Mouse (Mus musculus): ENCODE results near the gene Acoxl. TPM values are rescaled to one million over a fixed set of nuclear protein-coding genes. Genes with fewer than 3 reads are reported as not detected.

Gene Acoxl
- polyA plus RNA-seq, 1 experiment = 1.7 TPM

- H3K4me1 ChIP-seq (replicated peaks; ENCODE audit: control insufficient read depth, insufficient read depth, low read length) = peaks cover 8% of the 10 kb centered on the region
- TF ChIP-seq CTCF (IDR thresholded peaks at IDR 0.05; ENCODE audit: borderline replicate concordance, control insufficient read depth, extremely low read depth, insufficient read depth, low read length, poor library complexity) (no peak), POLR2A (IDR thresholded peaks at IDR 0.05; ENCODE audit: control insufficient read depth, extremely low read depth, insufficient read depth, low read length, poor library complexity) (no peak)
- 98% methylated on average over 5 of the region's 5 CpGs for WGBS
- H3K27ac ChIP-seq (ENCODE audit: control insufficient read depth, insufficient read depth, low read length) = no peak overlapping the region
- no peak overlapping the region for H3K4me3 ChIP-seq (ENCODE audit: control insufficient read depth, insufficient read depth, low read length)
- H3K36me3 ChIP-seq (ENCODE audit: control insufficient read depth, insufficient read depth, low read length) = no peaks in the 10 kb centered on the region
- DNase-seq = no peak
- no peaks in the 10 kb centered on the region for H3K27me3 ChIP-seq (ENCODE audit: control insufficient read depth, insufficient read depth, low read length)
Observed at GRCm38 (mm10) chr2:128172266-128172665, 333.6 kb downstream of the Acoxl start.

Other genes with a start within 250 kb of the Acoxl start
- gene Mal, start 182.2 kb upstream of the Acoxl start, polyA plus RNA-seq (2012; rRNA removed) = 0.37 and 1.2 TPM in 2 replicates
- 7.4 and 8.1 TPM in 2 replicates for gene Mall, start 108.9 kb upstream of the Acoxl start, polyA plus RNA-seq (2012; rRNA removed)
- gene Nphp1, start 50.0 kb upstream of the Acoxl start, polyA plus RNA-seq (2012; rRNA removed) = 5.5 and 5.6 TPM in 2 replicates
- gene Mtln, start 46.4 kb upstream of the Acoxl start, polyA plus RNA-seq (2012; rRNA removed) = 41.9 and 55.4 TPM in 2 replicates
- gene Bub1, start 7.0 kb upstream of the Acoxl start, polyA plus RNA-seq (2012; rRNA removed) = 9.9 and 10.6 TPM in 2 replicates